Mouse (Mus musculus) ES-E14 (cell line): ENCODE measurements around the gene Hacd4. TPM values are rescaled to one million over a fixed set of nuclear protein-coding genes. Genes with fewer than 3 reads are reported as not detected.

Experiments
- DNase-seq: peaks from one replicate; pipeline ENCODE4 v3.0.0-alpha.2; 2013; ENCODE audit warnings: low read depth, low spot score
- H3K27ac ChIP-seq: 2 replicates; pipeline ENCODE4 v1.5.1; 2012; ENCODE audit warnings: low read depth, mild to moderate bottlenecking, low read length, moderate library complexity, mixed read lengths; ENCODE audit not compliant: poor library complexity, insufficient read depth, severe bottlenecking
- H3K36me3 ChIP-seq: 2 replicates; pipeline ENCODE4 v1.6.1; 2012; ENCODE audit warnings: mild to moderate bottlenecking, low read length, moderate library complexity, mixed read lengths; ENCODE audit not compliant: control insufficient read depth, poor library complexity, insufficient read depth, severe bottlenecking
- H3K4me1 ChIP-seq, 2 experiments: fragments of 150-350 bp in 1 of 2; sonication (generic) in 1 of 2; 2 replicates each; pipeline ENCODE4 v1.6.1; 2012; ENCODE audit warnings: low read length in 2 of 2, mild to moderate bottlenecking in 1 of 2, mixed read lengths in 1 of 2; ENCODE audit not compliant: control insufficient read depth in 2 of 2, insufficient read depth in 2 of 2, poor library complexity in 1 of 2
- H3K4me3 ChIP-seq, 2 experiments: fragments of 150-350 bp in 1 of 2; sonication (generic) in 1 of 2; 2 replicates each; pipeline ENCODE4 v1.5.1; 2012; ENCODE audit warnings: low read length in 2 of 2, low read depth in 1 of 2, mild to moderate bottlenecking in 1 of 2, mixed read lengths in 1 of 2; ENCODE audit not compliant: insufficient read depth in 1 of 2, poor library complexity in 1 of 2, severe bottlenecking in 1 of 2
- H3K9ac ChIP-seq: 2 replicates; pipeline ENCODE4 v1.6.1; 2012; ENCODE audit warnings: low read depth, mild to moderate bottlenecking, low read length, mixed read lengths; ENCODE audit not compliant: poor library complexity, insufficient read depth, severe bottlenecking
- H3K9me3 ChIP-seq: fragments of 150-350 bp; sonication (generic); 2 replicates; pipeline ENCODE4 v1.6.1; 2012; ENCODE audit warnings: low read depth, mild to moderate bottlenecking, low read length; ENCODE audit not compliant: control insufficient read depth, insufficient read depth
- CHD2 ChIP-seq: IDR thresholded peaks from 2 replicates; pipeline ENCODE4 v1.6.1; 2014; ENCODE audit warnings: mild to moderate bottlenecking, low read depth, low read length, inconsistent platforms
- HCFC1 ChIP-seq: IDR thresholded peaks from 2 replicates; pipeline ENCODE4 v1.6.1; 2012; ENCODE audit warnings: low read length, inconsistent platforms, borderline replicate concordance; ENCODE audit not compliant: insufficient read depth
- MAFK ChIP-seq: IDR thresholded peaks from 2 replicates; pipeline ENCODE4 v1.6.1; 2014; ENCODE audit warnings: mild to moderate bottlenecking, low read depth, low read length, inconsistent platforms; ENCODE audit not compliant: insufficient read depth
- ZC3H11A ChIP-seq: IDR thresholded peaks from 2 replicates; pipeline ENCODE4 v1.6.1; 2012; ENCODE audit warnings: low read depth, mild to moderate bottlenecking, inconsistent platforms, low read length, borderline replicate concordance
- ZNF384 ChIP-seq: IDR thresholded peaks from 2 replicates; pipeline ENCODE4 v1.6.1; 2012; ENCODE audit warnings: low read depth, low read length, inconsistent platforms
- in situ Hi-C, 2 experiments: fragments of 600-800 bp; cut with MboI; formaldehyde crosslinking; loops; one replicate each; pipeline ENCODE4 v1.15.1; 2025; ENCODE audit warnings: low sequenced_read_pairs in 2 of 2, inconsistent platforms in 1 of 2; ENCODE audit not compliant: unreplicated experiment in 2 of 2
- total RNA-seq: library from RNA; depleted of rRNA; stranded (reverse); fragments of 300-350 nt; gene quantifications from 2 replicates; pipeline ENCODE4 v1.2.3, GENCODE M21; 2012

Hacd4 gene
- total RNA-seq, 1 experiment = 5.7 TPM

GRCm38 (mm10) chr4:88437917-88438316 lies 811 bp downstream of the Hacd4 start:
- in situ Hi-C loops = no loop called here
- no peak overlapping the region for H3K9ac ChIP-seq

GRCm38 (mm10) chr4:88437166-88437565 lies 1.6 kb downstream of the Hacd4 start:
- Histone ChIP-seq H3K4me3 (no peak overlapping the region), H3K9ac (no peak overlapping the region), H3K9me3 (no peaks in the 10 kb centered on the region), H3K36me3 (no peaks in the 10 kb centered on the region), H3K4me1 (no peaks in the 10 kb centered on the region), H3K27ac (no peak overlapping the region)
- in situ Hi-C loops = no loop called here
- TF ChIP-seq ZC3H11A (no peak), ZNF384 (no peak)
- DNase-seq = no peak

More at GRCm38 (mm10) chr4:88437917-88438316, 811 bp downstream of the Hacd4 start:
- Histone ChIP-seq H3K9me3 (no peaks in the 10 kb centered on the region), H3K4me1 (no peaks in the 10 kb centered on the region), H3K4me3 (no peak overlapping the region; a peak in 1 of 4 replicates), H3K36me3 (no peaks in the 10 kb centered on the region), H3K27ac (no peak overlapping the region)
- TF ChIP-seq ZNF384 = no peak
- TF ChIP-seq MAFK = no peak
- no peak for DNase-seq

GRCm38 (mm10) chr4:88436593-88437165 lies 2.0 kb downstream of the Hacd4 start:
- no peaks in the 10 kb centered on the region for H3K9me3 ChIP-seq
- in situ Hi-C loops = no loop called here
- H3K36me3 ChIP-seq = no peaks in the 10 kb centered on the region
- no peak overlapping the region for H3K4me3 ChIP-seq
- no peak overlapping the region for H3K27ac ChIP-seq
- no peak for DNase-seq
- H3K9ac ChIP-seq = no peak overlapping the region
- H3K4me1 ChIP-seq = no peaks in the 10 kb centered on the region
- no peak for TF ChIP-seq ZNF384
- no peak for TF ChIP-seq CHD2
- TF ChIP-seq MAFK = no peak
- TF ChIP-seq ZC3H11A = no peak
- TF ChIP-seq HCFC1 = no peak

- Histone ChIP-seq H3K4me1 (no peaks in the 10 kb centered on the region), H3K36me3 (no peaks in the 10 kb centered on the region), H3K9me3 (no peaks in the 10 kb centered on the region), H3K4me3 (no peak overlapping the region), H3K27ac (no peak overlapping the region), H3K9ac (no peak overlapping the region)
- TF ChIP-seq ZNF384 (no peak), CHD2 (no peak), MAFK (no peak), ZC3H11A (no peak), HCFC1 (no peak)
- no peak for DNase-seq
- in situ Hi-C loops = no loop called here
These were observed 6.2 kb downstream of the Hacd4 start for GRCm38 (mm10) chr4:88432412-88433024.

GRCm38 (mm10) chr4:88427630-88428239 lies 11.0 kb downstream of the Hacd4 start:
- no peaks in the 10 kb centered on the region for H3K36me3 ChIP-seq
- in situ Hi-C loops = no loop called here
- DNase-seq = no peak
- no peak overlapping the region for H3K9ac ChIP-seq
- H3K4me3 ChIP-seq = no peak overlapping the region
- H3K9me3 ChIP-seq = no peaks in the 10 kb centered on the region
- H3K27ac ChIP-seq = no peak overlapping the region
- no peak for TF ChIP-seq CHD2
- no peak for TF ChIP-seq HCFC1
- no peak for TF ChIP-seq MAFK
- no peak for TF ChIP-seq ZNF384
- no peak for TF ChIP-seq ZC3H11A
- no peaks in the 10 kb centered on the region for H3K4me1 ChIP-seq
